Mouse (Mus musculus) stomach, postnatal 0 days (tissue): ENCODE results near the gene Itm2c. TPM values are rescaled to one million over a fixed set of nuclear protein-coding genes. Genes with fewer than 3 reads are reported as not detected.

ENCODE experiments used
- ATAC-seq: fragments of 200-750 bp; cut with Nextera tagmentation; 2 replicates; pipeline ENCODE4 v1.8.0; 2017; ENCODE audit not compliant: low FRiP score, low TSS enrichment
- DNase-seq: peaks from one replicate; pipeline ENCODE4 v3.0.0-alpha.2; 2016; ENCODE audit warnings: low spot score
- H3K27ac ChIP-seq: fragments of 300-500 bp; sonication (generic); replicated peaks from 2 replicates; pipeline ENCODE4 v1.5.1; 2014; ENCODE audit warnings: mild to moderate bottlenecking, control low read depth
- H3K27me3 ChIP-seq: fragments of 300-500 bp; sonication (generic); 2 replicates; pipeline ENCODE4 v1.6.1; 2014; ENCODE audit warnings: low read length; ENCODE audit not compliant: control insufficient read depth, insufficient read depth
- H3K36me3 ChIP-seq: fragments of 300-500 bp; sonication (generic); 2 replicates; pipeline ENCODE4 v1.6.1; 2014; ENCODE audit warnings: low read length, mixed read lengths; ENCODE audit not compliant: control insufficient read depth, insufficient read depth
- H3K4me1 ChIP-seq: fragments of 300-500 bp; sonication (generic); replicated peaks from 2 replicates; pipeline ENCODE4 v1.6.1; 2014; ENCODE audit warnings: antibody characterized with exemption; ENCODE audit not compliant: control insufficient read depth, insufficient read depth
- H3K4me2 ChIP-seq: fragments of 300-500 bp; sonication (generic); replicated peaks from 2 replicates; pipeline ENCODE4 v1.6.1; 2014; ENCODE audit warnings: low read depth, mild to moderate bottlenecking, control low read depth, moderate library complexity
- H3K4me3 ChIP-seq: fragments of 300-500 bp; sonication (generic); 2 replicates; pipeline ENCODE4 v1.5.1; 2014; ENCODE audit warnings: low read depth, low read length, control low read depth
- H3K9ac ChIP-seq: fragments of 300-500 bp; sonication (generic); 2 replicates; pipeline ENCODE4 v1.6.1; 2014; ENCODE audit warnings: mild to moderate bottlenecking, low read length, control low read depth, mixed read lengths
- H3K9me3 ChIP-seq: fragments of 300-500 bp; sonication (generic); 2 replicates; pipeline ENCODE4 v1.6.1; 2016; ENCODE audit warnings: low read length; ENCODE audit not compliant: control insufficient read depth
- CTCF ChIP-seq: IDR thresholded peaks from 2 replicates; pipeline ENCODE4 v1.5.1; 2016; ENCODE audit warnings: antibody characterized with exemption, low read depth, mild to moderate bottlenecking, moderate library complexity
- EP300 ChIP-seq: optimal IDR thresholded peaks from 2 replicates; pipeline ENCODE3; 2016; ENCODE audit warnings: antibody characterized with exemption
- WGBS: fragments of 180-500 bp; shearing (Covaris S2); extraction: QIAGEN DNeasy Blood & Tissue Kit; methylation state at CpG from one replicate; pipeline ENCODE4 v1.1.7; 2014; 5-methylcytosine and 5-hydroxymethylcytosine counted together
- polyA plus RNA-seq: library from polyadenylated mRNA; unstranded; fragments of >200 nt; fragmentation: Nextera tagmentation; extraction: Ambion mirVana; gene quantifications from 2 replicates; pipeline ENCODE4 v1.2.1, GENCODE M21; 2015

Itm2c gene
- polyA plus RNA-seq, 1 experiment from 2014 or later = 134 TPM

- no peak overlapping the region for H3K27ac ChIP-seq
- ATAC-seq (no peak), DNase-seq (no peak)
- H3K4me3 ChIP-seq = no peak overlapping the region
- no peak overlapping the region for H3K9ac ChIP-seq
- 81% methylated on average over 2 of the region's 2 CpGs for WGBS
- H3K9me3 ChIP-seq = no peaks in the 10 kb centered on the region
- H3K27me3 ChIP-seq = no peaks in the 10 kb centered on the region
- H3K4me2 ChIP-seq = no peak overlapping the region
- no peaks in the 10 kb centered on the region for H3K36me3 ChIP-seq
- no peaks in the 10 kb centered on the region for H3K4me1 ChIP-seq
- TF ChIP-seq EP300 (no peak), CTCF (no peak)
Measured at GRCm38 (mm10) chr1:85949085-85949684, 55.1 kb downstream of the Itm2c start.

DNA sequence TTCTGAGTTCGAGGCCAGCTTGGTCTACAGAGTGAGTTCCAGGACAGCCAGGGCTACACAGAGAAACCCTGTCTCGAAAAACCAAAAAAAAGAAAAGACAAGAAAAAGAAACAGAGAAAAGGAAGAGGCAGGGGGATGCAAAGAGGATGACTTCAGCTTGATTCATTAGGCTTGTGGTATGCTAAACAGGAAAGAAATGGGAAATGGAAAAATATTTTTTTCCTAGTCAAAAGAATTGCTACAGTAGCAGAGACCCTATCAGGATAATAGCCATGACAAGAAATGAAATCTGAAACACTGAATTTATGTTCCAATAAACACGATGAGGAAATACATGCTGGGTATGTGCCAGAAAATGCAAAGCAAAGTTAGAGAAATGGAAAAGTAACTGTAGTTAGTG, 61.1 kb downstream of the Itm2c start:
- Histone ChIP-seq H3K36me3 (no peaks in the 10 kb centered on the region), H3K9ac (no peak overlapping the region), H3K27ac (no peak overlapping the region), H3K9me3 (no peaks in the 10 kb centered on the region), H3K4me3 (no peak overlapping the region), H3K4me1 (no peaks in the 10 kb centered on the region; the same call in 1 of the 2 replicates), H3K4me2 (no peak overlapping the region), H3K27me3 (no peaks in the 10 kb centered on the region)
- ATAC-seq (no peak), DNase-seq (no peak)
- WGBS = 70% methylated on average over 3 of the region's 3 CpGs
- TF ChIP-seq CTCF (no peak), EP300 (no peak)

DNA sequence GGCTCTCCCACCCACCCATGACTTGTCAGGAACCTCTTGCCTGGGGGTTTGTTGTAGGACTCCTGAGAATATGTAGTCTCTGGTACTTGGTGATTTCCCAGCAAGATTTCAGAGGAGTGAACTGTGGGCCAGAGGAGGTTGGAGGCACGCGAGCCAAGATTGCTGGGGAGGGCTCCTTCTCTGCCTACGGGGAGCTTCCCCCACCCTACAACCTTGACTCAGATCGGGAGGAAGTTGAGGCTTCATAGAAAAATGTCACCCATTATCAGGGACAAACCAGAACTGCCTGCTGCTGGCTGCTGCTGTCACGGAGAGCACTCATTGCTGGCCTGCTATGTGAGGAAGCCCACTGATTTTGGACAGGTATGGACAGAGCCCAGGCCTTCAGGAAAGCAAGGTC, 63.2 kb downstream of the Itm2c start:
- no peak for TF ChIP-seq CTCF
- no peak for TF ChIP-seq EP300
- no peaks in the 10 kb centered on the region for H3K27me3 ChIP-seq
- no peak overlapping the region for H3K4me3 ChIP-seq
- H3K9ac ChIP-seq = no peak overlapping the region
- no peak for DNase-seq
- no peaks in the 10 kb centered on the region for H3K36me3 ChIP-seq
- H3K27ac ChIP-seq = no peak overlapping the region
- no peak overlapping the region for H3K4me2 ChIP-seq
- no peaks in the 10 kb centered on the region for H3K9me3 ChIP-seq
- no peak for ATAC-seq
- H3K4me1 ChIP-seq = no peaks in the 10 kb centered on the region; the same call in 1 of the 2 replicates
- 53% methylated on average over 5 of the region's 5 CpGs for WGBS

- H3K27me3 ChIP-seq = no peaks in the 10 kb centered on the region
- no peak overlapping the region for H3K9ac ChIP-seq
- 52% methylated on average over 9 of the region's 9 CpGs for WGBS
- H3K9me3 ChIP-seq = no peaks in the 10 kb centered on the region
- no peak for ATAC-seq
- peak; percentile 3; the same call in 1 of the 2 replicates for TF ChIP-seq CTCF
- TF ChIP-seq EP300 = no peak
- no peak for DNase-seq
- no peaks in the 10 kb centered on the region for H3K36me3 ChIP-seq
- no peaks in the 10 kb centered on the region; the same call in 1 of the 2 replicates for H3K4me1 ChIP-seq
- peak overlapping the region; percentile 65 for H3K27ac ChIP-seq
- no peak overlapping the region for H3K4me2 ChIP-seq
- no peak overlapping the region for H3K4me3 ChIP-seq
Measured at GRCm38 (mm10) chr1:85957942-85958619, 64.0 kb downstream of the Itm2c start.

Other genes starting within 250 kb of the Itm2c start
- gene Sp100, start 244.3 kb upstream of the Itm2c start, polyA plus RNA-seq = 3.0 TPM in 2 replicates
- gene A630001G21Rik, start 115.6 kb upstream of the Itm2c start, polyA plus RNA-seq = 0.50 and 0.72 TPM in 2 replicates
- gene Cab39, start 100.8 kb upstream of the Itm2c start, polyA plus RNA-seq = 29.0 and 33.3 TPM in 2 replicates
- 0.16 and 0.18 TPM in 2 replicates for gene 4933407L21Rik, start 34.2 kb downstream of the Itm2c start, polyA plus RNA-seq
- gene Gpr55, start 66.7 kb downstream of the Itm2c start, polyA plus RNA-seq = 0.08 and 0.16 TPM in 2 replicates
- gene Spata3, start 122.5 kb downstream of the Itm2c start, polyA plus RNA-seq = not detected in 2 replicates
- gene 2810459M11Rik, start 151.6 kb downstream of the Itm2c start, polyA plus RNA-seq = 8.0 and 9.1 TPM in 2 replicates
- gene Psmd1, start 170.1 kb downstream of the Itm2c start, polyA plus RNA-seq = 86.8 and 90.7 TPM in 2 replicates
- 3.0 and 3.1 TPM in 2 replicates for gene Htr2b, start 217.7 kb downstream of the Itm2c start, polyA plus RNA-seq
- gene Gm21972, start 239.4 kb downstream of the Itm2c start, polyA plus RNA-seq = 0.31 TPM in 1 of 2 replicates, not detected in the other